Mouse (Mus musculus) inflammation-experienced regulatory T-cells (primary cell): Measurements from ENCODE around the gene Cpsf4l. TPM values are rescaled to one million over a fixed set of nuclear protein-coding genes. Genes with fewer than 3 reads are reported as not detected.

Source experiments
- polyA plus RNA-seq, 2 experiments: library from polyadenylated mRNA; unstranded; fragments of 100-300 nt; shearing (Covaris generic); gene quantifications; one replicate each; pipeline ENCODE4 v1.2.1; 2017

Cpsf4l gene
- 1 to 10 TPM in 1 of 2 experiments, under 1 TPM in 1; 0.47 to 1.9 TPM for polyA plus RNA-seq

GRCm38 (mm10) chr11:113709731-113710256 lies at the start of gene Cpsf4l:
Cpsf4l (minus strand) TSS chr11:113710017.

GRCm38 (mm10) chr11:113751484-113752084 lies 41.8 kb upstream of the Cpsf4l start, which contains the start of gene Cdc42ep4:
Cdc42ep4 (minus strand) TSS chr11:113751881.

GRCm38 (mm10) chr11:113683957-113684706 lies 25.7 kb downstream of the Cpsf4l start, which contains the start of the genes Fam104a and D11Wsu47e:
Fam104a (minus strand) TSS chr11:113684155.
D11Wsu47e (plus strand) TSS chr11:113684412.

GRCm38 (mm10) chr11:113649353-113650210 lies 60.2 kb downstream of the Cpsf4l start, which contains the start of gene Slc39a11:
Slc39a11 (minus strand) TSS chr11:113650079.

GRCm38 (mm10) chr11:113648690-113649352 lies 61.0 kb downstream of the Cpsf4l start, which contains the start of gene Cog1:
Cog1 (plus strand) TSS chr11:113649169.

Other genes with a start within 250 kb of the Cpsf4l start
- gene Sstr2, start 90.7 kb downstream of the Cpsf4l start, polyA plus RNA-seq: not detected
- 10 to 100 TPM; 58.9 to 69.8 TPM for gene Cog1, start 60.8 kb downstream of the Cpsf4l start, polyA plus RNA-seq
- gene Slc39a11, start 59.9 kb downstream of the Cpsf4l start, polyA plus RNA-seq: 10 to 100 TPM; 30.4 to 44.3 TPM
- 10 to 100 TPM; 57.9 to 62.3 TPM for gene Fam104a, start 25.9 kb downstream of the Cpsf4l start, polyA plus RNA-seq
- gene D11Wsu47e, start 25.6 kb downstream of the Cpsf4l start, polyA plus RNA-seq: 10 to 100 TPM; 18.0 to 18.1 TPM
- 1 to 10 TPM; 4.8 to 5.0 TPM for gene Cdc42ep4, start 41.9 kb upstream of the Cpsf4l start, polyA plus RNA-seq